Mouse (Mus musculus): ENCODE data around the gene Slc16a8. TPM values are rescaled to one million over a fixed set of nuclear protein-coding genes. Genes with fewer than 3 reads are reported as not detected.
A peak's percentile ranks its signal among the peaks of the same experiment; 100 is the strongest.
"Not testable (repeated sequence)": the region's sequence is repeated elsewhere in the genome, so short reads cannot be mapped to it uniquely, and the experiment has no call there.

The Slc16a8 gene
- total RNA-seq, 2 experiments from 2014 or later, result 0.53 to 0.62 TPM

- DNase-seq, result no peak
- intact Hi-C loops (cut with DNase I), result no loop called here
Observed at GRCm38 (mm10) chr15:79263726-79264125, 9.2 kb upstream of the Slc16a8 start.

DNA sequence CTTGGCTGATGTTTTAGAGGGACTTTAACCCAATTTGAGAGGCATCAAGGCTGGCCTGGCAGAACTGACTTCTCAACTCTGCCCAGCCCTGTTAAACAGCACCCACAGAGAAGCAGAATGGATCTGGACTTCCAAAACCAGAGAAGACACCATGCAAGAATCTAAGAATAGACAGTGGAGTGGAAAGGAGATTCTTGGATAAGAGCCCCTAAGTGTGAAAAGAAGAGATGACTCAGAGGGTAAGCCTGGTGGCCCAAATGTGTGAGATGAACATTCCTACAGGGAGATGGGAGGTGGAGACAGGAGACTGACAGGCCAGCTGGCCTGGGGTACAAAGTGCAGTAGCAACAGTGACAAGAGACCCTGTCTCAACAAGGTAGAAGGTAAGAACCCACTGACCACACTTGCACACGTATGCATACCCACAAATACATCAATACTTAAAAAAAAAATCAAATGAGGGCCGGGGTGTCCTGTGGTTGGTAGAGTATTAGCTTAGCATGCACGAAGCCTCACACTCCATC is 8.3 kb upstream of the Slc16a8 start:
- no peak for DNase-seq
- intact Hi-C loops (cut with DNase I), result no loop called here

DNA sequence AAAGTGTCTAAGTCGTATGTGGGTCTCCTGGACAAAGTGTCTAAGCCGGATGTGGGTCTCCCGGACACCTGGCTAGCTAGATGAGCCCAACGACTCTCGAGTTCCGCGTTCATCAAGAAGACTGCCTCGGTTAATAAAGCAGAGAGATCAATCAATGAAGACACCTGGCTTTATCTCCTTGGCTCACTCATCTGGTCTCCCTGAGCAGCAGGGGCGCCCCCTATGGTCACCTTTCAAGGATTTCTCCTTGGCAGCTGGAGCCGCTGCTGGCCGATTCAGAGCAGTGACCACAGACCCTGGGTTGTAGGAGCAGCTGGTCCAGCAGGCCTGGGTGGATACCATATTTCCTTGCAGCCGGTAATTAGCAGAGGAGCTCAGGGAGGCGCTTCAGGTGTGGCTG is 7.8 kb upstream of the Slc16a8 start:
- no peak for DNase-seq
- intact Hi-C loops (cut with DNase I), result no loop called here

- intact Hi-C loops (cut with DNase I), result no loop called here
- no peak for DNase-seq
Observed at GRCm38 (mm10) chr15:79261757-79262156, 7.2 kb upstream of the Slc16a8 start.

- intact Hi-C loops (cut with DNase I), result no loop called here
- peak in 1 of 2 experiments; percentile 45 for DNase-seq
Observed at GRCm38 (mm10) chr15:79261095-79261725, 6.6 kb upstream of the Slc16a8 start.

GRCm38 (mm10) chr15:79258521-79258920 is 4.0 kb upstream of the Slc16a8 start:
- no peak for DNase-seq
- intact Hi-C loops (cut with DNase I), result no loop called here

- intact Hi-C loops (cut with DNase I), result no loop called here
- DNase-seq, result no peak
Observed at GRCm38 (mm10) chr15:79252580-79252979, 2.0 kb downstream of the Slc16a8 start.

- intact Hi-C loops (cut with DNase I), result no loop called here
- DNase-seq, result no peak
Observed at GRCm38 (mm10) chr15:79251781-79252491, 2.6 kb downstream of the Slc16a8 start.

DNA sequence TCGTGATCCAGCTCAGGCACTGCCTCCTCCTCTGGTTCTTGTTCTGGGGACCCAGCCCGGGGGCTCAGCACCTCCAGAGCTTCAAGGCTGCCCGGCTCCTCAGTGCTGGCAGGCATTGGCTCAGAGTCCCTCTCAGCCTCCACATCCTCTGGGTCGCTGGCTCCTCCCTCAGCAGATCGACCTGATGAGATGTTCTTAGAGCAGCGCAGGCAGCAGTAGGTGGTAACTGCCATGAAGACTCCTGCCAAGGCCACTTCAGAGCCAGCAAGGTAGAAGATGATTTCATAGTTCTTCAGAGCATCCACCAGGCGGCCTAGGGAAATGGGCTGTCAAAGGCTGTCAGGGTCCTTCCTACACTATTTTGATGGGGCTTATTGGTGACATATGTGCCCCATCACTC is 3.4 kb downstream of the Slc16a8 start:
- no peak for DNase-seq
- intact Hi-C loops (cut with DNase I), result no loop called here

- DNase-seq, result no peak
- intact Hi-C loops (cut with DNase I), result no loop called here
Observed at GRCm38 (mm10) chr15:79250236-79250635, 4.3 kb downstream of the Slc16a8 start.

GRCm38 (mm10) chr15:79245321-79245720 is 9.2 kb downstream of the Slc16a8 start:
- no peak for DNase-seq

DNA sequence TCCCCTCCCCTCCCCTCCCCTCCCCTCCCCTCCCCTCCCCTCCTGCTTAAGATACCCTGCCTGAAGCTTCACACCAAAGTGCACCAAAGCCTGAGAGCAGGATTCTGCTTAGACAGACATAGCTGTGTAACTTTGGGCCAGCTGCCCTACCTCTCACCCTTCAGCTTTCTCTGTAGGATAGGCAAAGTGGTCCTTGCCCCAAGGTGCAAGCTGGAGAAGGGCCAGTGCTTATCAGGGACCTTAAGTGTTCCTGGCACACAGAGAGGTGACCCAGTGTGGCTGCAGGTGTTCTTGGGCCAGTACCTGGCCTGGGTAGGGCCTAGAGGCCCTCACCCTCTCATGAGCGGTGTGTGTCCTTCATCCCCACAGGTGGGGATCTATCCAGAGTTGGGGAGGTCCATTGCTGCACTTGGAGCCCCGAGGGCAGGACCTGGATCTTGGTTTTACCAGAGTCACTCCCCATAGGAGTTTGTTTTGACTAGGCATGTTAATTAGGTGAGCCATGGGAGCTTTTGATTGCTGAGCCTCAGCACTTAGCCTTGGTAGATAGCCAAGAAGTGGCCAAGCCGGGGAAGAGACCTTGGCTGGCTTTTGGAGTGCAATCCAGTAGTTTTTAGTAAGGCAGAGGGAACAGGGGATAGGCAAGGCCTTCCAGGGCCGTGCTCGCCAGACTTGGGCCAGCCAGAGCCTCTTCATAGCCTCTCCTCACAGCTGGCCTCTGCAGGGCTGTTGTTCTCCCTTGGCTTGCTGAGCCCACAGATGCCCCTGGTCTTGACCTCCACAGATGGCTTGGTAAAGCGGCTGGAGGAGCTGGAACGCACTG is 10.3 kb downstream of the Slc16a8 start:
- intact Hi-C loops (cut with DNase I), result loop anchor here (5.0 kb wide), 3 partner anchors 38 to 363 kb away; partner anchors contain the start of genes Dmc1 and Maff
- peak in 1 of 2 experiments; percentile 41 for DNase-seq

More at GRCm38 (mm10) chr15:79245321-79245720, 9.2 kb downstream of the Slc16a8 start:
- intact Hi-C loops (cut with DNase I), result no loop called here

- intact Hi-C loops (cut with DNase I), result loop anchor here (1.0 to 5.0 kb wide), 6 partner anchors 39 to 364 kb away; partner anchors contain the start of genes Dmc1, Maff and Tmem184b
- DNase-seq, result peak; percentile 95 to 96
Observed at GRCm38 (mm10) chr15:79243234-79244042, 11.1 kb downstream of the Slc16a8 start.

DNA sequence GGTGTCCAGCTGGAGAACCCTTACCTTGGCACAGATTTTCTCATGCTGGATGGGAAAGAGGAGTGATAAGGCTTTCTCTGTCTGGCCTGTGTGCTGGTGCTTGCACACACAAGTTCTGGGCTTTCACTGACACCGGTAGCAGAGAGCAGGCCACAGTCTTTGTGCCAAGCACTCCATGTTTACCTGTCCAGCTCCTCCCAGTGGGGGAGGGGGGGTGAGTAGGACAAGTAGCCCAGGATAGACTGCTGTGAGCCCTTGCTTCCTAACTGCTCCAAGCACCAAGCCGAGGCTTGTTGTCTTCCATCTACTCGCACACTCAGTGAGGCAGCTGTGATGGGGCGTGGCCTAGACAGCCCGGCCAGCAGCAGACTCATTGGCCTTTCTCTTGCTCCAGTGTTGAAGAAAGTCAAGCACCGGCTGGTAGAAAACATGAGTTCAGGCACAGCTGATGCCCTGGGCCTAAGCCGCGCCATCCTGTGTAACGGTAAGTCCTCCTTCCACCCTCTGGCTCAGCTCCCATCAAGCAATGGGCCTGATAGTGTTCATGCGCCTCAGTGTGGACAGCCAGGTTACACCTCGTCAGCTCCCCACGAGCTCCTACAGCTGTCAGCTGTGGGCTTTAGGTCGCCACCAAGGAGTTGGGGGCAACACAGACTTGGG is 11.9 kb downstream of the Slc16a8 start:
- no peak for DNase-seq
- intact Hi-C loops (cut with DNase I), result loop anchor here (1.0 to 5.0 kb wide), 6 partner anchors 40 to 365 kb away; partner anchors contain the start of genes Dmc1, Maff and Tmem184b

- intact Hi-C loops (cut with DNase I), result no loop called here
- DNase-seq, result no peak
Observed at GRCm38 (mm10) chr15:79238036-79238435, 16.5 kb downstream of the Slc16a8 start.

DNA sequence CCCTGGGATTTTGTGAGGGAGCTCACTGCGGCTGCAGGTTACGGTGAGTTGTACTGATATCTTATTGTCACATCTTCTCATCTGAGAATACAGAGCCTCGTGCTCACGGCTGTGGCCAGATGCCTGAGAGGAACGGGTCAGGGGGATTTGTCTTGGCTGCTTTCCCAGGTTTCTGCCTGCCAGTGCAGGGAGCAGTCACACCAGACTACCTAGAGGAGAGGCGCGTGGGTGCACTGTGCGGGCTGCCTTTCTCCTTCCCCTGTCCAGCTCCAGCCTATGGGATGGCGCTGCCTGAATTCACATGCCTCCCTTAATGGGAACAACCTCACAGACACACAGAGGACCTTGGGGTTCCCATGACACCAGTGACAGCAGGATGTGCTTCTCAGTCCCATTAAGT is 19.3 kb downstream of the Slc16a8 start:
- intact Hi-C loops (cut with DNase I), result no loop called here
- DNase-seq, result no peak

GRCm38 (mm10) chr15:79229058-79229821 is 25.3 kb downstream of the Slc16a8 start, which contains the start of the genes Pick1 and Gm49486:
TSS of gene Pick1 (plus strand) at chr15:79229173.
TSS of gene Gm49486 (plus strand) at chr15:79229391.
- intact Hi-C loops (cut with DNase I), result no loop called here
- DNase-seq, result peak; percentile 92 to 93

DNA sequence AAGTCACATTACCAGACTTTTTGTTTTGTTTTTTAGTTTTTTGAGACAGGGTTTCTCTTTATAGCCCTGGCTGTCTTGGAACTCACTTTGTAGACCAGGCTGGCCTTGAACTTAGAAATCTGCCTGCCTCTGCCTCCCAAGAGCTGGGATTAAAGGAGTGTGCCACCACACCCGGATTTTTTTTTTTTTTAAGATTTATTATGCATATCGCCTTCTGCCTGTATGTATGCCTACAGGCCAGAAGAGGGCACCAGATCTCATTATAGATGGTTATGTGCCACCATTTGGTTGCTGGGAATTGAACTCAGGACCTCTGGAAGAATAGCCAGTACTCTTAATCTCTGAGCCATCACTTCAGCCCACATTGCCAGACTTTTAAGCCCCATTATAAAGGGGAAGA is 28.8 kb downstream of the Slc16a8 start:
- DNase-seq, result not testable (repeated sequence)
- intact Hi-C loops (cut with DNase I), result loop anchor here (2.0 kb wide), 1 partner anchor 381 kb away; no protein-coding TSS in a partner anchor

All from heart, postnatal 36 days (tissue).